Mouse (Mus musculus) mesoderm, embryonic 11.5 days (tissue): ENCODE results near the gene Gm4846.
"Not testable (repeated sequence)": the region's sequence is repeated elsewhere in the genome, so short reads cannot be mapped to it uniquely, and the experiment has no call there.

Experiments used
- DNase-seq: peaks from one replicate; pipeline ENCODE4 v3.0.0-alpha.2; 2012; ENCODE audit warnings: low read depth, low spot score

Gm4846 gene

GRCm38 (mm10) chr1:166497488-166497887, at the start of gene Gm4846:
TSS of gene Gm4846 (minus strand) at chr1:166497588.
- DNase-seq = not testable (repeated sequence)

- DNase-seq = not testable (repeated sequence)
Observed at GRCm38 (mm10) chr1:166531521-166531920, 34.1 kb upstream of the Gm4846 start.

GRCm38 (mm10) chr1:166524709-166525108, 27.3 kb upstream of the Gm4846 start:
- DNase-seq = not testable (repeated sequence)

GRCm38 (mm10) chr1:166519626-166520025, 22.2 kb upstream of the Gm4846 start:
- not testable (repeated sequence) for DNase-seq

DNA sequence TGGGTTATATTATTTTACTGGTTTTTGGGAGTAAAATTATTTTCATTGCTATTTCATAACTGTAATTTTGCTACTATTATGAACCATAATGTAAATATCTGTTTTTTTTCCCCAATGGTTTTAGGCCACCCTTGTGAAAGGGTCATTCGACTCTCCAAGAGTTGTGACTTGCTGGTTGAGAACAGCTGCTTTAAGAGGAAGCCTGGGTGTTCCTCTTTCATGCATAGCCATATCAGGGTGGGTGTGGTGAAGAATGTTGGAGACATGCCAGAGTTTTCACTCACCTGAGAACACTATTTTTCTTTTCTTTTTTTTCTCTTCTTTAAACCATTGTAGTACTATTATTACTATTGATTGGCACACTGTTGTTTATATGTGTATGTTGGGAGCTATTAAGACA, 19.2 kb upstream of the Gm4846 start:
- no peak for DNase-seq

- DNase-seq = not testable (repeated sequence)
Observed at GRCm38 (mm10) chr1:166504206-166504605, 6.8 kb upstream of the Gm4846 start.

- DNase-seq = no peak
Observed at GRCm38 (mm10) chr1:166479503-166479902, 17.9 kb downstream of the Gm4846 start.

- DNase-seq = no peak
Observed at GRCm38 (mm10) chr1:166467172-166467571, 30.2 kb downstream of the Gm4846 start.

- DNase-seq = no peak
Observed at GRCm38 (mm10) chr1:166462544-166462943, 34.8 kb downstream of the Gm4846 start.

DNA sequence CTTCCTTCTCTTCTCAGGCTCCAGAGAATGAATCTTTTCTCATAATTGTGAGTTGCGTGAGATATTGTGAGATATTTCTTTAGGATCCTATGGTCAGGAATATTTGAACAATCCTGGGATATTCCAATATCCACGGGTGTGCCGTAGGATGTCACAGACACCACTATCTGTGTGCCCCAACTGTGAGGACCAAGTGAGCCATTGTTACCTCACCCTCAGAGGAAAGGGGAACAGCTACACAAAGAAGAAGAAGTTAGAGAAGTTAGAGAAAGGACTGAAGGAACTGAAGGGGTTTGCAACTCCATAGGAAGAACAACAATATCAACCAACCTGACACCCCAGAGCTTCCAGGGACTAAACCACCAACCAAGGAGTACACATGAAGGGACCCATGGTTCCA, 55.4 kb downstream of the Gm4846 start:
- DNase-seq = no peak

GRCm38 (mm10) chr1:166439426-166439825, 58.0 kb downstream of the Gm4846 start:
- DNase-seq = no peak
